Mouse (Mus musculus): ENCODE measurements around the gene Mthfd2. TPM values are rescaled to one million over a fixed set of nuclear protein-coding genes. Genes with fewer than 3 reads are reported as not detected.

The Mthfd2 gene
- polyA plus RNA-seq, 1 experiment from 2014 or later: 24.1 TPM

DNA sequence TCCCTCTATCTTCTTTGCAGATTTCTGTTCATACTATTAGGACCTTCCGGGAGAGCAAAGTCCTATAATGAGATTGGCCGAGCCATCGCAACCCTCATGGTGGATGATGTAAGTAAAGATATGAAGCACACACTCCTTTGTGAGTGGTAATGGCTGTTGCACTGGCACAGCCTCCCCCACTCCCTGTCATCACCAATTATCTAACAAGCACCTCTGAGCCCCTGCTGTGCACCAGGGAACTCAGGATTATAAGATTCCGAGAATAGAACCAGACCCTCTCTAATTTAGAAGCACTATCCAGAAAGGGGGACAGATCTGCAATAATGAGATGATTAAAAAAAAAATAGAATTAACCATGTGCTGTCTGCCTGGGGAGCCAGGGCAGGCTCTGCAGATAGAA lies 60.1 kb downstream of the Mthfd2 start:
- WGBS: 59% methylated on average over 4 of the region's 4 CpGs
- ATAC-seq (ENCODE audit: insufficient number of reproducible peaks, insufficient read depth, low FRiP score, low read depth): no peak
- H3K27me3 ChIP-seq (ENCODE audit: control insufficient read depth, insufficient read depth, low read length): no peaks in the 10 kb centered on the region
- H3K9me3 ChIP-seq (ENCODE audit: control insufficient read depth, low read length): no peaks in the 10 kb centered on the region
- H3K4me2 ChIP-seq (ENCODE audit: low read length): no peak overlapping the region
- H3K9ac ChIP-seq (ENCODE audit: low read length): no peak overlapping the region
- H3K36me3 ChIP-seq (ENCODE audit: control insufficient read depth, insufficient read depth, low read length): no peaks in the 10 kb centered on the region
- no peak overlapping the region for H3K4me3 ChIP-seq (ENCODE audit: control insufficient read depth in 1 of 2, insufficient read depth in 1 of 2, low read depth in 1 of 2, low read length in 2 of 2)
- no peak overlapping the region for H3K27ac ChIP-seq (replicated peaks in 1 of 2; ENCODE audit: control insufficient read depth in 1 of 2, insufficient read depth in 1 of 2, low read depth in 2 of 2, low read length in 2 of 2)
- H3K4me1 ChIP-seq (ENCODE audit: control insufficient read depth in 2 of 2, insufficient read depth in 2 of 2, low read length in 2 of 2): peaks cover 4 to 6% of the 10 kb centered on the region in 2 experiments; a peak in 3 of 4 replicates

DNA sequence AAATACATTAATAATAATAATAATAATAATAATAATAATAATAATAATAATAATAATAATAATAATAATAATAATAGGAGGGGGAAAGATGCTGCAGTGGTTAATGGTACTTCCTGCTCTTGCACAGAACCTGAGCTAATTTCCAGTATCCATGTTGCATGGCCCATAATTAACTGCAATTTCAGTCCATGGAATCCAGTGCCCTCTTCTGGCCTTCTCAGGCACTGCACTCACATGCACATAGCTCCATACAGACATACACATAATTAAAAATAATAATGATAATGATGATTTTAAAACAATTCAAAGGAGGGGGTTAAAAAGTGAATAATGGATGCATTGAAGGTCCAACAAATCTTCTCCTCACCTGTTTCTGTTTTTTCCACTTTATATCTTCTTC lies 60.5 kb downstream of the Mthfd2 start:
- no peak overlapping the region for H3K9ac ChIP-seq (ENCODE audit: low read length)

DNA sequence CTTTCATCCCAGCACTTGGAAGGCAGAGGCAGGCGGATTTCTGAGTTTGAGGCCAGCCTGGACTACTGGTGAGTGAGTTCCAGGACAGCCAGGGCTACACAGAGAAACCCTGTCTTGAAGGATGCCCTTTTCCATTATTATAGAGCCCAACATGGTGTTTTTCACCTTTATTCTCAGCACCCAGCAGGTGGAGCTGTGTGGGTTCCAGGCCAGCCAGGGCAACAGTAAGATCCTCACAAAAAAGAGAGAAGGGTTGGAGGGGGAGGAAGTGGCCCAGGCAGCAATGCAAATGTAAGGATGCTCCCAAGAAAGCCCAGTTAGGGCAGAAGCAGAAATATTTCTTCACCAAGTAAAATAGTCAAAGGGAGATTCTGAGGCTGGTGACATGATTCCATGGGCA lies 61.2 kb downstream of the Mthfd2 start:
- no peak for ATAC-seq (ENCODE audit: insufficient number of reproducible peaks, insufficient read depth, low FRiP score, low read depth)
- no peaks in the 10 kb centered on the region for H3K9me3 ChIP-seq (ENCODE audit: control insufficient read depth, low read length)
- WGBS: 79% methylated on average over 1 of the region's 1 CpGs
- H3K27ac ChIP-seq (replicated peaks in 1 of 2; ENCODE audit: control insufficient read depth in 1 of 2, insufficient read depth in 1 of 2, low read depth in 2 of 2, low read length in 2 of 2): no peak overlapping the region
- H3K27me3 ChIP-seq (ENCODE audit: control insufficient read depth, insufficient read depth, low read length): no peaks in the 10 kb centered on the region
- no peaks in the 10 kb centered on the region for H3K36me3 ChIP-seq (ENCODE audit: control insufficient read depth, insufficient read depth, low read length)
- no peak overlapping the region for H3K9ac ChIP-seq (ENCODE audit: low read length)
- H3K4me3 ChIP-seq (ENCODE audit: control insufficient read depth in 1 of 2, insufficient read depth in 1 of 2, low read depth in 1 of 2, low read length in 2 of 2): no peak overlapping the region
- H3K4me2 ChIP-seq (ENCODE audit: low read length): no peak overlapping the region
- peaks cover 4 to 6% of the 10 kb centered on the region in 2 experiments; a peak in 3 of 4 replicates for H3K4me1 ChIP-seq (ENCODE audit: control insufficient read depth in 2 of 2, insufficient read depth in 2 of 2, low read length in 2 of 2)

More for the DNA sequence above, 60.5 kb downstream of the Mthfd2 start:
- Histone ChIP-seq H3K4me1 (ENCODE audit: control insufficient read depth in 2 of 2, insufficient read depth in 2 of 2, low read length in 2 of 2) (peaks cover 4 to 6% of the 10 kb centered on the region in 2 experiments; a peak in 3 of 4 replicates), H3K4me3 (ENCODE audit: control insufficient read depth in 1 of 2, insufficient read depth in 1 of 2, low read depth in 1 of 2, low read length in 2 of 2) (no peak overlapping the region), H3K9me3 (ENCODE audit: control insufficient read depth, low read length) (no peaks in the 10 kb centered on the region), H3K4me2 (ENCODE audit: low read length) (no peak overlapping the region), H3K27me3 (ENCODE audit: control insufficient read depth, insufficient read depth, low read length) (no peaks in the 10 kb centered on the region), H3K36me3 (ENCODE audit: control insufficient read depth, insufficient read depth, low read length) (no peaks in the 10 kb centered on the region), H3K27ac (replicated peaks in 1 of 2; ENCODE audit: control insufficient read depth in 1 of 2, insufficient read depth in 1 of 2, low read depth in 2 of 2, low read length in 2 of 2) (no peak overlapping the region)
- ATAC-seq (ENCODE audit: insufficient number of reproducible peaks, insufficient read depth, low FRiP score, low read depth): no peak

Other genes starting within 250 kb of the Mthfd2 start
- gene Pcgf1, start 248.0 kb downstream of the Mthfd2 start, polyA plus RNA-seq (2014; fragmentation: Nextera tagmentation; extraction: Ambion mirVana): 14.1 and 16.8 TPM in 2 replicates
- gene Lbx2, start 239.5 kb downstream of the Mthfd2 start, polyA plus RNA-seq (2014; fragmentation: Nextera tagmentation; extraction: Ambion mirVana): 0.28 TPM in 1 of 2 replicates, not detected in the other
- 1.6 and 2.2 TPM in 2 replicates for gene Ccdc142, start 224.3 kb downstream of the Mthfd2 start, polyA plus RNA-seq (2014; fragmentation: Nextera tagmentation; extraction: Ambion mirVana)
- 1.3 and 1.5 TPM in 2 replicates for gene Gm42688, start 224.3 kb downstream of the Mthfd2 start, polyA plus RNA-seq (2014; fragmentation: Nextera tagmentation; extraction: Ambion mirVana)
- 179 and 180 TPM in 2 replicates for gene Mrpl53, start 216.9 kb downstream of the Mthfd2 start, polyA plus RNA-seq (2014; fragmentation: Nextera tagmentation; extraction: Ambion mirVana)
- 17.8 and 21.6 TPM in 2 replicates for gene Mogs, start 210.4 kb downstream of the Mthfd2 start, polyA plus RNA-seq (2014; fragmentation: Nextera tagmentation; extraction: Ambion mirVana)
- 76.0 and 94.5 TPM in 2 replicates for gene Wbp1, start 204.3 kb downstream of the Mthfd2 start, polyA plus RNA-seq (2014; fragmentation: Nextera tagmentation; extraction: Ambion mirVana)
- gene Ino80b, start 200.5 kb downstream of the Mthfd2 start, polyA plus RNA-seq (2014; fragmentation: Nextera tagmentation; extraction: Ambion mirVana): 10.3 and 11.3 TPM in 2 replicates
- gene Rtkn, start 190.4 kb downstream of the Mthfd2 start, polyA plus RNA-seq (2014; fragmentation: Nextera tagmentation; extraction: Ambion mirVana): 9.9 and 11.6 TPM in 2 replicates
- gene Wdr54, start 169.5 kb downstream of the Mthfd2 start, polyA plus RNA-seq (2014; fragmentation: Nextera tagmentation; extraction: Ambion mirVana): 6.0 and 6.2 TPM in 2 replicates
- 0.31 and 0.43 TPM in 2 replicates for gene 1700003E16Rik, start 169.5 kb downstream of the Mthfd2 start, polyA plus RNA-seq (2014; fragmentation: Nextera tagmentation; extraction: Ambion mirVana)
- 53.1 and 60.2 TPM in 2 replicates for gene Dctn1, start 160.0 kb downstream of the Mthfd2 start, polyA plus RNA-seq (2014; fragmentation: Nextera tagmentation; extraction: Ambion mirVana)
- 0.11 and 0.16 TPM in 2 replicates for gene Slc4a5, start 106.1 kb downstream of the Mthfd2 start, polyA plus RNA-seq (2014; fragmentation: Nextera tagmentation; extraction: Ambion mirVana)
- gene Mob1a, start 108 bp upstream of the Mthfd2 start, polyA plus RNA-seq (2014; fragmentation: Nextera tagmentation; extraction: Ambion mirVana): 34.9 and 36.2 TPM in 2 replicates
- gene Bola3, start 23.2 kb upstream of the Mthfd2 start, polyA plus RNA-seq (2014; fragmentation: Nextera tagmentation; extraction: Ambion mirVana): 297 and 314 TPM in 2 replicates
- gene Tet3, start 133.2 kb upstream of the Mthfd2 start, polyA plus RNA-seq (2014; fragmentation: Nextera tagmentation; extraction: Ambion mirVana): 22.8 and 28.9 TPM in 2 replicates
- gene Dguok, start 181.1 kb upstream of the Mthfd2 start, polyA plus RNA-seq (2014; fragmentation: Nextera tagmentation; extraction: Ambion mirVana): 51.2 and 59.1 TPM in 2 replicates
- 6.0 and 12.2 TPM in 2 replicates for gene Actg2, start 210.4 kb upstream of the Mthfd2 start, polyA plus RNA-seq (2014; fragmentation: Nextera tagmentation; extraction: Ambion mirVana)
- gene Stambp, start 246.8 kb upstream of the Mthfd2 start, polyA plus RNA-seq (2014; fragmentation: Nextera tagmentation; extraction: Ambion mirVana): 27.7 TPM in 2 replicates

All from heart, embryonic 14.5 days (tissue).